Mouse (Mus musculus) liver, embryonic 14.5 days (tissue): ENCODE results near the gene Myt1l.

ENCODE experiments used
- CTCF ChIP-seq: IDR thresholded peaks from 2 replicates; pipeline ENCODE4 v1.5.1; 2016; ENCODE audit warnings: antibody characterized with exemption, low read depth, control low read depth
- EP300 ChIP-seq: IDR thresholded peaks from 2 replicates; pipeline ENCODE4 v1.6.1; 2016; ENCODE audit warnings: antibody characterized with exemption, low read depth

DNA sequence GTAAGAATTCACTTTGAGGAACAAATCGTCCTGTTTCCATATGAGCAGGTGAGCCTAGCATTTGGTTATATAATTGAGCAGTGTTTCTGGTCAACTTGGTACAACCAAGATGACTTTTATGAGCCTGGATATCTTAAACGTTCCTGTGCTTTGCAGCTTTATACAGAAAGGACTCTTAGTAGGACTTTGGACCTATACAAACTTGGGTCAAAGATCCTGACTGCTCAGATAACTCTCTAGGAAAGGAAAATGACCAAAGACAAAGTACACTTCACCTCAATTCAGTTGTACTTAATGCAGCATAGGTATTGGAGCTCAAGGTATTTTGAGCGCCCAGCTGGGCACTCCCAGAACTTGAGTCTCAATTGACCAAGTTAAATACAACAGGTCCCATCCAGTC is 388.0 kb downstream of the Myt1l start:
- TF ChIP-seq CTCF (no peak), EP300 (no peak)
